Mouse (Mus musculus): ENCODE data around the gene Plcl1. TPM values are rescaled to one million over a fixed set of nuclear protein-coding genes. Genes with fewer than 3 reads are reported as not detected.

Plcl1 gene
- polyA plus RNA-seq, 1 experiment from 2014 or later, result 1.1 TPM

- peak; percentile 72 for ATAC-seq (replicated peaks; ENCODE audit: extremely low read depth, insufficient read depth, low FRiP score)
These were observed 297 bp downstream of the Plcl1 start for GRCm38 (mm10) chr1:55406023-55406413.

GRCm38 (mm10) chr1:55406531-55407375 is 1.0 kb downstream of the Plcl1 start:
- 3% methylated on average over 35 of the region's 35 CpGs for WGBS
- Histone ChIP-seq H3K4me2 (ENCODE audit: low read depth, low read length) (peak overlapping the region; percentile 96), H3K9me3 (replicated peaks; ENCODE audit: control insufficient read depth, low read length) (no peaks in the 10 kb centered on the region), H3K4me3 (ENCODE audit: low read length) (peak overlapping the region; percentile 84), H3K4me1 (ENCODE audit: control insufficient read depth, insufficient read depth, low read length) (peaks cover 6% of the 10 kb centered on the region; the same call in 1 of the 2 replicates), H3K27me3 (ENCODE audit: control insufficient read depth, insufficient read depth, low read length) (peaks cover 3% of the 10 kb centered on the region), H3K27ac (ENCODE audit: low read length) (peak overlapping the region; percentile 61), H3K36me3 (ENCODE audit: control insufficient read depth, insufficient read depth) (no peaks in the 10 kb centered on the region), H3K9ac (ENCODE audit: low read length) (peak overlapping the region; percentile 73)
- ATAC-seq (replicated peaks; ENCODE audit: extremely low read depth, insufficient read depth, low FRiP score), result no peak

More at GRCm38 (mm10) chr1:55406023-55406413, 297 bp downstream of the Plcl1 start:
- peak overlapping the region; percentile 73 for H3K9ac ChIP-seq (ENCODE audit: low read length)
- under 1% methylated on average over 42 of the region's 42 CpGs for whole genome bisulfite sequencing
- peaks cover 3% of the 10 kb centered on the region for H3K27me3 ChIP-seq (ENCODE audit: control insufficient read depth, insufficient read depth, low read length)
- H3K4me3 ChIP-seq (ENCODE audit: low read length), result peak overlapping the region; percentile 84
- H3K4me2 ChIP-seq (ENCODE audit: low read depth, low read length), result peak overlapping the region; percentile 96
- H3K36me3 ChIP-seq (ENCODE audit: control insufficient read depth, insufficient read depth), result no peaks in the 10 kb centered on the region
- peaks cover 6% of the 10 kb centered on the region; the same call in 1 of the 2 replicates for H3K4me1 ChIP-seq (ENCODE audit: control insufficient read depth, insufficient read depth, low read length)
- no peaks in the 10 kb centered on the region for H3K9me3 ChIP-seq (replicated peaks; ENCODE audit: control insufficient read depth, low read length)
- peak overlapping the region; percentile 61 for H3K27ac ChIP-seq (ENCODE audit: low read length)

- no peak overlapping the region for H3K4me2 ChIP-seq (ENCODE audit: low read depth, low read length)
- H3K4me3 ChIP-seq (ENCODE audit: low read length), result no peak overlapping the region
- 70% methylated on average over 2 of the region's 2 CpGs for WGBS
- no peak overlapping the region for H3K27ac ChIP-seq (ENCODE audit: low read length)
- H3K4me1 ChIP-seq (ENCODE audit: control insufficient read depth, insufficient read depth, low read length), result 0 out of 2 replicates have a peak, but pooled peaks cover 2% of the 10 kb centered on the region
- H3K9me3 ChIP-seq (replicated peaks; ENCODE audit: control insufficient read depth, low read length), result no peaks in the 10 kb centered on the region
- ATAC-seq (replicated peaks; ENCODE audit: extremely low read depth, insufficient read depth, low FRiP score), result no peak
- no peaks in the 10 kb centered on the region for H3K36me3 ChIP-seq (ENCODE audit: control insufficient read depth, insufficient read depth)
- H3K9ac ChIP-seq (ENCODE audit: low read length), result no peak overlapping the region
- peaks cover 3% of the 10 kb centered on the region; the same call in 1 of the 2 replicates for H3K27me3 ChIP-seq (ENCODE audit: control insufficient read depth, insufficient read depth, low read length)
These were observed 4.9 kb downstream of the Plcl1 start for GRCm38 (mm10) chr1:55410670-55411069.

GRCm38 (mm10) chr1:55411079-55411478 is 5.4 kb downstream of the Plcl1 start:
- no peak for ATAC-seq (replicated peaks; ENCODE audit: extremely low read depth, insufficient read depth, low FRiP score)
- no peaks in the 10 kb centered on the region for H3K36me3 ChIP-seq (ENCODE audit: control insufficient read depth, insufficient read depth)
- H3K9ac ChIP-seq (ENCODE audit: low read length), result no peak overlapping the region
- 0 out of 2 replicates have a peak, but pooled peaks cover 2% of the 10 kb centered on the region for H3K4me1 ChIP-seq (ENCODE audit: control insufficient read depth, insufficient read depth, low read length)
- no peak overlapping the region for H3K4me2 ChIP-seq (ENCODE audit: low read depth, low read length)
- no peak overlapping the region for H3K4me3 ChIP-seq (ENCODE audit: low read length)
- H3K9me3 ChIP-seq (replicated peaks; ENCODE audit: control insufficient read depth, low read length), result no peaks in the 10 kb centered on the region
- WGBS, result 71% methylated on average over 2 of the region's 2 CpGs
- H3K27ac ChIP-seq (ENCODE audit: low read length), result no peak overlapping the region
- peaks cover 3% of the 10 kb centered on the region; the same call in 1 of the 2 replicates for H3K27me3 ChIP-seq (ENCODE audit: control insufficient read depth, insufficient read depth, low read length)

- no peaks in the 10 kb centered on the region for H3K36me3 ChIP-seq (ENCODE audit: control insufficient read depth, insufficient read depth)
- H3K9me3 ChIP-seq (replicated peaks; ENCODE audit: control insufficient read depth, low read length), result no peaks in the 10 kb centered on the region
- H3K4me2 ChIP-seq (ENCODE audit: low read depth, low read length), result no peak overlapping the region
- H3K9ac ChIP-seq (ENCODE audit: low read length), result no peak overlapping the region
- WGBS, result 84% methylated on average over 6 of the region's 6 CpGs
- ATAC-seq (replicated peaks; ENCODE audit: extremely low read depth, insufficient read depth, low FRiP score), result no peak
- no peak overlapping the region for H3K27ac ChIP-seq (ENCODE audit: low read length)
- H3K27me3 ChIP-seq (ENCODE audit: control insufficient read depth, insufficient read depth, low read length), result no peaks in the 10 kb centered on the region; the same call in 1 of the 2 replicates
- no peaks in the 10 kb centered on the region for H3K4me1 ChIP-seq (ENCODE audit: control insufficient read depth, insufficient read depth, low read length)
- H3K4me3 ChIP-seq (ENCODE audit: low read length), result no peak overlapping the region
These were observed 6.8 kb downstream of the Plcl1 start for GRCm38 (mm10) chr1:55412569-55412968.

- H3K9ac ChIP-seq (ENCODE audit: low read length), result no peak overlapping the region
- no peaks in the 10 kb centered on the region for H3K9me3 ChIP-seq (replicated peaks; ENCODE audit: control insufficient read depth, low read length)
- 75% methylated on average over 1 of the region's 1 CpGs for WGBS
- no peak overlapping the region for H3K4me3 ChIP-seq (ENCODE audit: low read length)
- H3K27me3 ChIP-seq (ENCODE audit: control insufficient read depth, insufficient read depth, low read length), result no peaks in the 10 kb centered on the region
- H3K27ac ChIP-seq (ENCODE audit: low read length), result no peak overlapping the region
- no peak overlapping the region for H3K4me2 ChIP-seq (ENCODE audit: low read depth, low read length)
- no peak for ATAC-seq (replicated peaks; ENCODE audit: extremely low read depth, insufficient read depth, low FRiP score)
- H3K36me3 ChIP-seq (ENCODE audit: control insufficient read depth, insufficient read depth), result no peaks in the 10 kb centered on the region
- no peaks in the 10 kb centered on the region for H3K4me1 ChIP-seq (ENCODE audit: control insufficient read depth, insufficient read depth, low read length)
These were observed 7.8 kb downstream of the Plcl1 start for GRCm38 (mm10) chr1:55413534-55413933.

GRCm38 (mm10) chr1:55418968-55419367 is 13.2 kb downstream of the Plcl1 start:
- no peak for ATAC-seq (replicated peaks; ENCODE audit: extremely low read depth, insufficient read depth, low FRiP score)
- H3K36me3 ChIP-seq (ENCODE audit: control insufficient read depth, insufficient read depth), result no peaks in the 10 kb centered on the region
- H3K4me2 ChIP-seq (ENCODE audit: low read depth, low read length), result no peak overlapping the region
- no peaks in the 10 kb centered on the region for H3K4me1 ChIP-seq (ENCODE audit: control insufficient read depth, insufficient read depth, low read length)
- no peak overlapping the region for H3K27ac ChIP-seq (ENCODE audit: low read length)
- no peak overlapping the region for H3K4me3 ChIP-seq (ENCODE audit: low read length)
- no peak overlapping the region for H3K9ac ChIP-seq (ENCODE audit: low read length)
- no peaks in the 10 kb centered on the region for H3K27me3 ChIP-seq (ENCODE audit: control insufficient read depth, insufficient read depth, low read length)
- WGBS, result 79% methylated on average over 3 of the region's 3 CpGs
- no peaks in the 10 kb centered on the region; the same call in 1 of the 2 replicates for H3K9me3 ChIP-seq (replicated peaks; ENCODE audit: control insufficient read depth, low read length)

- no peaks in the 10 kb centered on the region for H3K36me3 ChIP-seq (ENCODE audit: control insufficient read depth, insufficient read depth)
- 59% methylated on average over 2 of the region's 2 CpGs for WGBS
- ATAC-seq (replicated peaks; ENCODE audit: extremely low read depth, insufficient read depth, low FRiP score), result no peak
These were observed 21.9 kb downstream of the Plcl1 start for GRCm38 (mm10) chr1:55427607-55428006.

GRCm38 (mm10) chr1:55429051-55429450 is 23.3 kb downstream of the Plcl1 start:
- Histone ChIP-seq H3K4me1 (ENCODE audit: control insufficient read depth, insufficient read depth, low read length) (peaks cover 3% of the 10 kb centered on the region; the same call in 1 of the 2 replicates), H3K27me3 (ENCODE audit: control insufficient read depth, insufficient read depth, low read length) (no peaks in the 10 kb centered on the region), H3K9ac (ENCODE audit: low read length) (no peak overlapping the region), H3K36me3 (ENCODE audit: control insufficient read depth, insufficient read depth) (no peaks in the 10 kb centered on the region), H3K4me2 (ENCODE audit: low read depth, low read length) (no peak overlapping the region), H3K9me3 (replicated peaks; ENCODE audit: control insufficient read depth, low read length) (no peaks in the 10 kb centered on the region), H3K27ac (ENCODE audit: low read length) (no peak overlapping the region), H3K4me3 (ENCODE audit: low read length) (no peak overlapping the region)
- no peak for ATAC-seq (replicated peaks; ENCODE audit: extremely low read depth, insufficient read depth, low FRiP score)
- 95% methylated on average over 2 of the region's 2 CpGs for WGBS

More at GRCm38 (mm10) chr1:55427607-55428006, 21.9 kb downstream of the Plcl1 start:
- no peak overlapping the region for H3K4me3 ChIP-seq (ENCODE audit: low read length)
- peaks cover 3% of the 10 kb centered on the region; the same call in 1 of the 2 replicates for H3K4me1 ChIP-seq (ENCODE audit: control insufficient read depth, insufficient read depth, low read length)
- H3K27me3 ChIP-seq (ENCODE audit: control insufficient read depth, insufficient read depth, low read length), result no peaks in the 10 kb centered on the region
- H3K27ac ChIP-seq (ENCODE audit: low read length), result no peak overlapping the region
- no peak overlapping the region for H3K4me2 ChIP-seq (ENCODE audit: low read depth, low read length)
- no peaks in the 10 kb centered on the region for H3K9me3 ChIP-seq (replicated peaks; ENCODE audit: control insufficient read depth, low read length)
- H3K9ac ChIP-seq (ENCODE audit: low read length), result no peak overlapping the region
